Mouse (Mus musculus): ENCODE measurements around the gene Cox15. TPM values are rescaled to one million over a fixed set of nuclear protein-coding genes. Genes with fewer than 3 reads are reported as not detected.

The Cox15 gene
- total RNA-seq, 2 experiments from 2014 or later: 13.6 to 19.4 TPM

DNA sequence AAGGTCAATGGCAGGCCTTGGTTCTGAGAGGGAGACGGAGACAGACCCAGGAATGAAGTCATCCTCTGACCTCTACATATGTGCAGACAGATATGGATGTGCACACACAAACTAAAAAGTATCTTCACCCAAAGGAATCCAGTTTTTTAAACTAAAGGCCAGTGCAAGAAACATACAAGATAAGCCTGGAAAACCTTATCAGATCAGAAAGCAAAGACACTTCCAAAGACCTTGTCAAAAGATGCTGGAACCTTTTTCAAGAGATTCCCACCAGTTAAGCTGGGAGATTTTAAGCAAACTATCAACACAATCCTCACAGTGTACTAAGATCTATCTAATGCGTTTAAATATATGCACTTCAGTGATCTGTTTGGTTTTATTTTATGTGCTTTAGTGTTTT, 2.8 kb downstream of the Cox15 start:
- Histone ChIP-seq H3K4me3 (no peak overlapping the region), H3K27ac (no peak overlapping the region)
- no peak for DNase-seq (ENCODE audit: low spot score in 2 of 2)
- no peak for TF ChIP-seq CTCF (conservative IDR thresholded peaks at IDR 0.05)

DNA sequence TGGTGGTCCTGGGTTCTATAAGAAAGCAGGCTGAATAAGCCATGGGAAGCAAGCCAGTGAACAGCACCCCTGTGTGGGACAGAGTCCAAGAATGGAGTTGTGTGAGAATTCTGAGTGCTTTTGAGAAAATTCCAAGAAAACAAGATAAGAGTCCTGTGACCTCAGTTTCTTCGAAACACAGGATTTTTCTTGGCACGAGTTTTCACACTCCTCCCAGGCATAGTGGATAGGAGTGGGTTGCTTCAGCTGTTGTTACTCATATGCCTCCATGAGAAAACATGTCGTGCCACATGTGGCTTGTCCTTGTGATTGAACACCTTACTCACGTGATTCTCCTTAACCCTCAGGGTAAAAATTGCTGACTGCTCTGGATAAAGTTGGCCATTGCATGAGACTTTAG, 4.9 kb downstream of the Cox15 start:
- TF ChIP-seq CTCF (conservative IDR thresholded peaks at IDR 0.05): no peak
- DNase-seq (ENCODE audit: low spot score in 2 of 2): no peak
- no peak overlapping the region for H3K4me3 ChIP-seq
- H3K27ac ChIP-seq: no peak overlapping the region

DNA sequence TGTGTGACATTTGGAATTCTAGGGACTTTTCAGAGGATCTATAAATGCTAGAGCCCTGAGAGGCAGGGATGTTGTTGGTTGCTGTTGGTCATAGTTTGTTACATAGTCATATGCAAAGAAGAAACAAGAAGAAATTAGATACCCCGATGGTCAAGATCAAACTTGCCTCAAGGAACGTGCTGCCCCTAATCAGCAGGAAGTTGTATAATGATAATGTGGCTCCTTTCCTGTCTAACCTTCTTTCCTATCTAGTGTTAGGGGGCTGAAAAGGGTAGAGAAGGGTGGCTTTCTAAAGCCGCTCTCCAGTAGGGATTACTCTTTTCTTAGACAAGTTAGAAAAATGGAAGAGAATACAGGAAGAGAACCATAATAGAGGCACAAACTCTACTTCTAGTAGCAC, 7.1 kb downstream of the Cox15 start:
- TF ChIP-seq CTCF (conservative IDR thresholded peaks at IDR 0.05): no peak
- no peak for DNase-seq (ENCODE audit: low spot score in 2 of 2)
- no peak overlapping the region for H3K4me3 ChIP-seq
- H3K27ac ChIP-seq: no peak overlapping the region

DNA sequence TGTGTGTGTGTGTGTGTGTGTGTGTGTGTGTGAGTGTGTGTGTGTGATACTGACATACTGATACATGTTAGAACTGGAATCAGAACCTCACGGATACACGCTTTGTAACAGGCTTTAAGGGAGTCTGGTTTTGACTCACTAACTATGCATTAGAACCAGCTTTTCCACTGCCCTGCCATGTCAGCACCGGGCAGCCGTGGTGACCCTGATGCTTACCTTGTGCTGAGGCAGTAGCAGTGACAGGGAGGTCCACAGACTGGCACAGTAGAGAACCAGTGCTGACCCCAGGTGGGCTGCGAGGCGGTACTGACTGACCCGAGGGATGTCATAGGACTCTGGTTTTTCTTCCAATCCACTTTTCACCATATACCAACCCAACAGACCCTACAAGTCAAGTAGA, 9.4 kb downstream of the Cox15 start:
- DNase-seq (ENCODE audit: low spot score in 2 of 2): no peak
- no peak for TF ChIP-seq CTCF (conservative IDR thresholded peaks at IDR 0.05)
- Histone ChIP-seq H3K4me3 (no peak overlapping the region), H3K27ac (no peak overlapping the region)

DNA sequence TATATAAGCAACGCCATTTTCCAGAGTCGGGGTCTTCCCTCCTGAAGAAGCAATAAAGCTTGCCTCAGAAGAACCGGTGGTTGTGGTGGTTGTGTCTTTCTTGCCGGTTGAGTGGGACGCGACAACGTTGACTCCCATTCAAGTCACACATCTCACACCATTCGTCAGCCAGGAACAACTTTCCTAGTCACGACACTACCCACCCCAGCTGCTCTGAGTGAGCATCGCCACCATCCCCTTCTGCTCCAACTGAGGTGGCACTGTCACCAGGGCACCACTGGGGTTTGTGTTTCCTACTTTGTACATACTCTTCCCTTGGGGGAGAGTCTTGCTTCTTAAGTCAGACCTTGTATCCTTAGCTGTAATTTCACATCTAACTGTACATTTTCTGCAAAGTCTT, 14.4 kb downstream of the Cox15 start:
- H3K4me3 ChIP-seq: no peak overlapping the region
- no peak overlapping the region for H3K27ac ChIP-seq
- no peak for DNase-seq (ENCODE audit: low spot score in 2 of 2)
- TF ChIP-seq CTCF (conservative IDR thresholded peaks at IDR 0.05): no peak

DNA sequence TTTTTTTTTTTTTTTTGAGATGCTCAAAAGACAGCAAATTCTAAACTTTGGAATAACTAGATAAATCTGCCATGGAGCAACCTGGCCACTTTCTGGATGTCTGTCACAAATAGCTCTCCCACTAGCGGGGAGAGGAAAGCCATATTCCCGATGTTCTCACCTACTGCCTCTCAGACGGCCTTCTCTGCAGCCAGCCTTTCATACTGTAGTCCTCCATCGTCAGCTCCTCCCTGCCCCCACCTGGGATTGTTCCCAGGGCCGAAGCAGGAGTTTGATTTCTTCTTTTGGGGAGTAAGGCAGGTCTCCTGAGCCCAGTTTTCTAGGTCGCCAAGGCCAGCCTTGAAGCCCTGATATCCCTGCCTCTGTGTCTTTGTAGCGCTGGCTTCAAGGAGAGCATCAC, 21.6 kb downstream of the Cox15 start:
- no peak for DNase-seq (ENCODE audit: low spot score in 2 of 2)
- Histone ChIP-seq H3K27ac (peak overlapping the region; percentile 1; the same call in 1 of the 2 replicates), H3K4me3 (no peak overlapping the region)
- no peak for TF ChIP-seq CTCF (conservative IDR thresholded peaks at IDR 0.05)

DNA sequence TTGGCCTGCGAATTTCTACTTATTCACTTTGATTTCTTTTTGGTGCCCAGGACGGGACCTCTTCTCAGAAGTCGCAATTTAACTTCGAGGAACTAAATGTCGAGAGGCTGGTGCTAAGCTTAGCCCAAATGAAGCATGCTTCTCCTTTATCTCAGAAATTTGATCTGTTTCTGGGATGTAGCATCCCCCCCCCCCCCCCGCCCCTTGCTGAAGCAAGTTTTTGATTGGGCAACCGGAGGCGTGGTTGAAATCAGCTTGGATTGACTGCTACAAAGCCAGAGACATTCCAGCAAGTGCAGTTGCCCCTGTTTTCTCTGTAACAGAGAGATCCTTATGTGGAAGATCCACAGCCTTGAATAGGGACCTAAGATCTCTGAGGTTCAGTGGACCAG, 22.8 kb downstream of the Cox15 start:
- no peak for DNase-seq (ENCODE audit: low spot score in 2 of 2)
- no peak overlapping the region for H3K4me3 ChIP-seq
- TF ChIP-seq CTCF (conservative IDR thresholded peaks at IDR 0.05): no peak
- H3K27ac ChIP-seq: no peak overlapping the region

DNA sequence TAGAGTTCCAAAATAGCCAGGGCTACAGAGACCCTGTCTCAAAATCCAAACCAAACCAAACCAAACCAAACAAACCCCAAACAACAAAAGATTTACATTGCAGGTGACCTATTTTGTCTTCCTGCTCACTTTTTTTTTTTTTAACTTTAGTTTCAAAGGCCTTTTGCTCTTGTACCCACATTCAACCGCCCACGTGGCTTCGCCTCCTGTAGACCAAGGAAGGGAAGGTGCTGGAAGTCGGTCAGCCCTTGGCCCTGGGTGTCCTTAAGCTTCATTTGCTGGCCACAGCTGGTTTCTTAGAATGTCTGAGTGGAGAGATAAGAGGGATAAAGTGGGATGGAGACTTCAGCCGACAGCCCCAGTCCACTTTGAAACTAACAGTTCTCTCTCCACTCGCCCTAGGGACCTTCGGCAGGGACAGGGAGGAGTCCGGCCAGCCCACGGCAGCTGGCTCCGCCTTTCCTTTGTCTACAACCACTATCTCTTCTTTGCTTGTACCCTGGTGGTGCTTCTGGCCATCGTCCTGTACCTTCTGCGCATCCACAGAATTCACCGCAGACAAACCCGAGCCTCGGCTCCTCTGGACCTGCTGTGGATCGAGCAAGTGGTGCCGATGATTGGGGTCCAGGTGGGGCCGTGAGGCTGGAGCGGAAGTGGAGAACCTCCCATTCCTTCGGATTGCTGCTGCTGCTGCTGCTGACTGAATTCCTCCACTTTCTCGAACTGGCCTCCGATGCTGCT, 23.3 kb downstream of the Cox15 start:
- DNase-seq (ENCODE audit: low spot score in 2 of 2): no peak
- H3K4me3 ChIP-seq: no peak overlapping the region
- no peak for TF ChIP-seq CTCF (conservative IDR thresholded peaks at IDR 0.05)
- H3K27ac ChIP-seq: no peak overlapping the region

DNA sequence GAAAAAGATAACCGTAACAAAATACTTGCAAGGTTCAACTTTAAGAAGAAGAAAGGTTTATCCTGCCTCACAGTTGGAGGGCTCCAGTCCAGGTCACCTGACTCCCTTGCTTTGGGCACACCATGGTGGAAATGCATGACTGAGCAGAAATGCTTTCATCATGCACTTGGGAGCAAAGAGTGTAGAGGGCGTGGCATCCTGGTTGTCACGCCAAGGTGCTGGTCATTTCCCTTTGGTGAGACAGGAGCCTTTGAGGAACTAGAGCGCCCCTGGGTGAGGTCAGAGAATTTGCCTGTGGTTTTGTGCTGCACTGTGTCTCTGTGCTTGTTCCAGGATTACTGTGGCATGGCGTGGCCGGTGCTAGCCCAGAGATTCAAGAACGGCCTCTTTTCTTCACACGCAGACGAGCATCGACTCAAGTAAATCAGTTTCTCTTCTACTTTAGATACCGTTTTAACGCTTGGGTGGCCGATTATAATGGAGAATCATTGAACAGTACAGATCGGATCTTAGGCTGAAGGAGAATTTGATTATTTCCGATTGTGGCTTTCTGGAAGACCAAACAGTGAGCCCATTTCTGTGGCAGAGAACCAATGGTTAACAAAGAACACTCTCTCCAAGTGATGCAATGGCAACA, 26.2 kb downstream of the Cox15 start:
- Histone ChIP-seq H3K27ac (no peak overlapping the region), H3K4me3 (no peak overlapping the region)
- DNase-seq (ENCODE audit: low spot score in 2 of 2): no peak
- no peak for TF ChIP-seq CTCF (conservative IDR thresholded peaks at IDR 0.05)

DNA sequence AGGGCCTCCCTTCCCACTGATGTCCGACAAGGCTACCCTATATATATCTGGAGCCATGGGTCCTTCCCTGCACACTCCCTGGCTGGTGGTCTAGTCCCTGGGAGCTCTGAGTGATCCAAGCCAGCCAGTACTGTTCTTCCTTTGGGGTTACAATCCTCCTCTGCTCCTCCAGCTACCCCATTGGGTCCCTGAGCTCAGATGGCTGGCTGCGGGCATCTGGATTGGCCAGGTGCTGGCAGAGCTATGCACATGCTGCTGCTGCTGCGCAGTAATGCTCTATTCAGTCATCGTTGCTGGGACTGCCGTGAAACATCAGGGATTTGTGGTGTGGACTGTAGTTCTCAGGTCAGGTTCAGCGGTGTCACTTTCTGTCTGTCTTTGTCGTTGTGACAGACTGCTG, 28.0 kb downstream of the Cox15 start:
- H3K27ac ChIP-seq: no peak overlapping the region
- DNase-seq (ENCODE audit: low spot score in 2 of 2): no peak
- TF ChIP-seq CTCF (conservative IDR thresholded peaks at IDR 0.05): no peak
- H3K4me3 ChIP-seq: no peak overlapping the region

DNA sequence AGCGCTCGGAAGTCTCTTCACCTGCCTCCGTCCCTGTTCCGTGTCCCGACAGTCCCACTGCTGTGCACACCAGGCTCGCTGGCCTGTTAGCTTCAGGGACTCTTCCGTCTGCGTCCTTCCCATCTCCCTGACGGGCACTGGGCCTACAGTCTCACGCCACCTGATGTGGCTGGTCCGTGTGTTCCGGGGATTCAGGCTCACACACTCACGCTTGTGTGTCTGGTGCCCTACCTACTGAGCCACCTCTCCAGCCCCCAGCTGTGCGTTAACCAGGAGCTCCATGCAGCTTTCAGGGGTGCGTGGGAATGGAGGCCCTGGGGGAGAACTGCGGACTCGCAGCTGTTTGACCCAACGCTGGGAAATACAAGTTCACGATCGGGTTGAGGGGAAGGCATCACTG, 28.6 kb downstream of the Cox15 start:
- no peak for DNase-seq (ENCODE audit: low spot score in 2 of 2)
- TF ChIP-seq CTCF (conservative IDR thresholded peaks at IDR 0.05): no peak
- Histone ChIP-seq H3K27ac (no peak overlapping the region), H3K4me3 (no peak overlapping the region)

DNA sequence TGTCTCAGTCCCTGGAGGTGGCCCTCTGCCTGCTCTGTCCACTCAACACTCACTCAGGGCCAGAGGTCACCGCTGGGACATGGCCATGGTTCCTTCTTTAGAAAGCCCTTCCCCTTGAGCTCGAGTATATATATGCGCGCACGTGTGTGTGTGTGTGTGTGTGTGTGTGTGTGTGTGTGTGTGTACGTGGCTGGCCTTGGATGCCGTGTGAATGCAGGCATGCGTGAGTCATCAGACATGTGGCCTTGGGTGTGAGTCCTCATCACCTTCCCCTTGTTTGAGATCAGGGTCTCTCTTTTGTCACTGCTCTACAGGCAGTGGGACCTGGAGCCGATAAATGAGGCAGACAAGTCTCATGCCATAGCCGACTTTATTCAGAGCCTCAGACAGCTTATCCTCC, 29.3 kb downstream of the Cox15 start:
- no peak for DNase-seq (ENCODE audit: low spot score in 2 of 2)
- H3K4me3 ChIP-seq: no peak overlapping the region
- no peak overlapping the region for H3K27ac ChIP-seq
- TF ChIP-seq CTCF (conservative IDR thresholded peaks at IDR 0.05): no peak

DNA sequence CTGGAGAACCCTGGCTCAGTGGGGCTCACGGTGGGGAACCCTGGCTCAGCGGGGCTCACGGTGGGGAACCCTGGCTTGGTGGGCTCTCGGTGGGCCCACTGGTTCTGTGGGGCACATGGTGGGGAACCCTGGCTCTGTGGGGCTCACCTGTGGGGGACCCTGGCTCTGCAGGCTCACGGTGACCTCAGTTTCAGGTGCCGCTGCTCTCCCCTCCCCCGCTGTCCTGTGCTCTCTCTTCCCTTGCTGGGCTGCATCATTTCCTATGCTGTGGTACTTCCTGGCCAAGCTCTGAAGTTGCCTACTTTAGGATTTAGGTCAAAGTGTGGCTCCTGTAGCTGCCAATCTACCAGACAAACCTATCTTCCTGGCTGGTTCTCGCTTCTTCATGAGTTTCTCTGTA, 29.9 kb downstream of the Cox15 start:
- TF ChIP-seq CTCF (conservative IDR thresholded peaks at IDR 0.05): no peak

DNA sequence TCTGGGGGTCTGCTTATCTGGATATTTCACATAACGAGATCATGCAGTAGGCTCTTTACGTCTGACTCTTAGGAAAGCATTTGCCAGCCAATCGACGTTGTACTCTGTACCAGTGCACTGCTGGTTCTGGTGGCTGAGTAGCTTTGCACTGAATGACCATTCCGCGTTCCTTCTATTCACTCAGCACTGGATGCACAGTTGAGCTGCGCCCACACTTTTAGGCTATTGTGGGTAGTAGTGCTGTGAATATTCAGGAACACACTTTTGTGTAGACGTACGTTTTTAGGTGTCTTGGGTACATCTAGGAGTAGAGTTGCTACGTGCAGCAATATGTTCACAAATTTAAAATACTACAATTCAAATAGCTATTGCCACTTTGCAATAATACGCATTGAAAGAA, 32.7 kb downstream of the Cox15 start:
- no peak for DNase-seq (ENCODE audit: low spot score in 2 of 2)

More for the DNA sequence above, 29.9 kb downstream of the Cox15 start:
- no peak overlapping the region for H3K4me3 ChIP-seq
- no peak for DNase-seq (ENCODE audit: low spot score in 2 of 2)
- H3K27ac ChIP-seq: no peak overlapping the region

More for the DNA sequence above, 32.7 kb downstream of the Cox15 start:
- no peak overlapping the region for H3K4me3 ChIP-seq
- TF ChIP-seq CTCF (conservative IDR thresholded peaks at IDR 0.05): no peak
- H3K27ac ChIP-seq: no peak overlapping the region

All from layer of hippocampus, adult 2 months (tissue).